Comparison of ENCODE assay signal across 8 mouse cellular contexts in the genomic region with DNA sequence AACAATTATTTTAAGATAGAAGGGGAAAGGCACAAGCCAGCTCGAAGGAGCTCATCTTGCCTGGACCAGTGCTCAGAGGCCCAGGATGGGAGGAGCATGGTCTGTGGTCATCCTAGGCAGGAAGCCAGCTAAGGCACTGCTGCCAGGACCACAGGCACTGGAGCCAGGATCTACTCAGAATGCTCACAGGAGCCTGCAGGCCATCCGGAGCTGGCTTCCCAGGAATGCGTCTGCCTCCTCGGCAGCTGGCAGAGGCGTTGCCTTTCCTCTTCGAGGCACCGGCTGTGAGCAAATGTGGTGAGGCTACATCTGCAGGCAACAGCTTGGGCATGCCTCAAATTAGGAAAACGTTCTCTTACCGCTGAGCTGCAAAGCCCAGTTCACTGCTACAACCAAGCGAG. TPM values are rescaled to one million over a fixed set of nuclear protein-coding genes. Genes with fewer than 3 reads are reported as not detected.
DNase-seq lines count a peak whose midpoint lies in the region; ATAC-seq and TF ChIP-seq lines count a peak whose summit lies in the region.

No protein-coding gene starts in this region.

- H3K4me2 ChIP-seq in liver, postnatal 0 days (ENCODE audit: low read depth, low read length): no peak overlapping the region

- TF ChIP-seq EP300 in liver, postnatal 0 days (IDR thresholded peaks at IDR 0.05; ENCODE audit: low read depth): no peak

- no peaks in the 10 kb centered on the region for H3K36me3 ChIP-seq in liver, postnatal 0 days (replicated peaks; ENCODE audit: insufficient read depth, low read length)

- peak; percentile 17 for DNase-seq in liver
- DNase-seq in liver, postnatal 0 days: no peak
- peak; percentile 86 for DNase-seq in cerebellum, adult 11 months
- DNase-seq in frontal cortex, postnatal 14 days (ENCODE audit: low spot score in 2 of 2): peak; percentile 40 to 43
- DNase-seq in heart, postnatal 4 days: peak; percentile 88
- DNase-seq in left cerebral cortex, postnatal 36 days (ENCODE audit: low spot score in 2 of 2): peak; percentile 70 to 72
- peak; percentile 19 for DNase-seq in retina, postnatal 1 day

- H3K4me3 ChIP-seq in liver, postnatal 0 days (ENCODE audit: low read depth, low read length): no peak overlapping the region

- no peak for TF ChIP-seq CTCF in liver, postnatal 0 days (IDR thresholded peaks at IDR 0.05; ENCODE audit: low read depth)

- no peaks in the 10 kb centered on the region for H3K4me1 ChIP-seq in liver, postnatal 0 days (ENCODE audit: insufficient read depth)

- no peak overlapping the region for H3K27ac ChIP-seq in liver, postnatal 0 days (ENCODE audit: low read depth)

- H3K9ac ChIP-seq in liver, postnatal 0 days (replicated peaks): no peak overlapping the region

- WGBS in liver, postnatal 0 days (ENCODE audit: insufficient replicate concordance): 44% methylated on average over 10 of the region's 10 CpGs

- H3K27me3 ChIP-seq in liver, postnatal 0 days (ENCODE audit: insufficient read depth, low read length): no peaks in the 10 kb centered on the region

- no peak for ATAC-seq in liver, postnatal 0 days
- no peak for ATAC-seq in granulocyte monocyte progenitor cell, adult 5-6 weeks (replicated peaks; ENCODE audit: poor library complexity, severe bottlenecking)

- intact Hi-C loops in left cerebral cortex, postnatal 36 days (cut with DNase I): no loop called here

- no peaks in the 10 kb centered on the region for H3K9me3 ChIP-seq in liver, postnatal 0 days (ENCODE audit: low read length)

RNA-seq across cellular contexts. Expression of a gene that starts 37.8 kb away (rescaled TPM):
- 12.8 and 13.3 TPM in 2 replicates for polyA plus RNA-seq in liver, postnatal 0 days (2015; fragmentation: Nextera tagmentation; extraction: Ambion mirVana)
- 10 to 100 TPM; 30.0 to 33.3 TPM for total RNA-seq in heart, postnatal 4 days (2021)
- total RNA-seq in left cerebral cortex, postnatal 36 days (2021): 10 to 100 TPM; 56.1 to 58.6 TPM
- 10.3 and 11.5 TPM in 2 replicates for total RNA-seq in granulocyte monocyte progenitor cell, adult 5-6 weeks (2014; fragmentation: Nextera tagmentation)
- 6.5 and 8.9 TPM in 2 replicates for total RNA-seq in granulocyte monocyte progenitor cell, adult 5-6 weeks (2017)
